ENCODE assay signal across 8 mouse cellular contexts in the genomic region with DNA sequence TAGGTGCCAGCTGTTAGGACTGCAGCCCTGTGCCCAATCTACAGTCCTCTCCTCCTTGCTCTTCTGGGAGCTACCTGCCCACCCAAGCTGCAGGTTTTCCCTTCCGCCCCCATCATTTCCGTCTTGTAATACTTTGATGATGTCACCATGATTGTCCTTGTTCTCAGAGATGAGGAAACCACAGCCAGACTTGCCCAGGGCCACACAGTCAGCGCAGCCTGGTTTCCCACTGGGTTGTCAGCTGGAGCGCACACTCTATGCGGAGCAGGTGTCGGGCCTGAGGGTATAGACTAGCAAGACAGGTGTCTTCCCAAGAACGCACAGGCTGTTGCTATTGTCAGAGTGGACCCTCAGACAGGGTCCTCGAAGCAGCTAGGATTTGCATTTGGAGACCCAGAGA. TPM values are rescaled to one million over a fixed set of nuclear protein-coding genes. Genes with fewer than 3 reads are reported as not detected.
A peak's percentile ranks its signal among the peaks of the same experiment; 100 is the strongest.
DNase-seq lines count a peak whose midpoint lies in the region; ATAC-seq and TF ChIP-seq lines count a peak whose summit lies in the region.
"Had no signal": no experiment of that assay in that cellular context is flagged by ENCODE, and none has a peak within 500 bp of the region (broad histone marks: within the 10 kb centered on the region; RNA-seq: fewer than 3 reads in every experiment).

No protein-coding gene starts in this region.

- no peaks in the 10 kb centered on the region for H3K36me3 ChIP-seq in kidney, embryonic 16.5 days (ENCODE audit: insufficient read depth, low read length)
- H3K36me3 ChIP-seq in G1E (replicated peaks), result peaks cover 74% of the 10 kb centered on the region
- H3K36me3 ChIP-seq: liver, embryonic 15.5 days had no signal

- TF ChIP-seq CTCF in G1E (IDR thresholded peaks at IDR 0.05; ENCODE audit: low read depth, low read length), result no peak

- peaks cover 61% of the 10 kb centered on the region for H3K4me1 ChIP-seq in kidney, embryonic 16.5 days (ENCODE audit: insufficient read depth, low read length)
- peaks cover 65% of the 10 kb centered on the region for H3K4me1 ChIP-seq in G1E (ENCODE audit: insufficient read depth, low read depth, low read length)

- no peak overlapping the region for H3K4me3 ChIP-seq in kidney, embryonic 16.5 days (ENCODE audit: low read length)
- H3K4me3 ChIP-seq in G1E (ENCODE audit: low read depth, low read length), result peak overlapping the region; percentile 8; the same call in 1 of the 2 replicates
- H3K4me3 ChIP-seq: liver, embryonic 15.5 days had no signal

- no peaks in the 10 kb centered on the region for H3K9me3 ChIP-seq in kidney, embryonic 16.5 days (ENCODE audit: low read length)
- H3K9me3 ChIP-seq in G1E (replicated peaks), result no peaks in the 10 kb centered on the region
- H3K9me3 ChIP-seq: liver, embryonic 15.5 days had no signal

- no peak for ATAC-seq in kidney, embryonic 16.5 days (ENCODE audit: low FRiP score, low TSS enrichment)
- no peak for ATAC-seq in G1E (ENCODE audit: extremely low read depth, insufficient number of reproducible peaks, low FRiP score, poor library complexity, severe bottlenecking)
- ATAC-seq in megakaryocyte, adult 5-6 weeks (ENCODE audit: poor library complexity, severe bottlenecking), result peak; percentile 31
- no peak for ATAC-seq in erythroid progenitor cell, adult 5-6 weeks (replicated peaks; ENCODE audit: low FRiP score, poor library complexity, severe bottlenecking)

- no peak overlapping the region for H3K4me2 ChIP-seq in kidney, embryonic 16.5 days (replicated peaks; ENCODE audit: low read depth, low read length)
- H3K4me2 ChIP-seq: liver, embryonic 15.5 days had no signal

- H3K9ac ChIP-seq in kidney, embryonic 16.5 days (replicated peaks; ENCODE audit: low read length), result no peak overlapping the region
- H3K9ac ChIP-seq: liver, embryonic 15.5 days had no signal

- no peak for DNase-seq in kidney, postnatal 10 days
- no peak for DNase-seq in G1E (ENCODE audit: low spot score)
- peak; percentile 77 for DNase-seq in adrenal gland, postnatal 14 days
- no peak for DNase-seq in gastrocnemius, adult 8-10 months (ENCODE audit: low spot score in 2 of 2)

- 91% methylated on average over 8 of the region's 8 CpGs for WGBS in kidney, embryonic 16.5 days

- H3K27ac ChIP-seq in kidney, embryonic 16.5 days (ENCODE audit: low read length), result peak overlapping the region; percentile 98
- H3K27ac ChIP-seq: liver, embryonic 15.5 days had no signal

- no peaks in the 10 kb centered on the region for H3K27me3 ChIP-seq in kidney, embryonic 16.5 days (ENCODE audit: insufficient read depth, low read length)
- no peaks in the 10 kb centered on the region for H3K27me3 ChIP-seq in G1E (ENCODE audit: insufficient read depth, low read length)
- H3K27me3 ChIP-seq: liver, embryonic 15.5 days had no signal

RNA-seq across cellular contexts. Expression of a gene that starts 28.9 kb away (rescaled TPM):
- polyA plus RNA-seq in kidney, embryonic 16.5 days (2015; fragmentation: Nextera tagmentation; extraction: Ambion mirVana), result 154 and 155 TPM in 2 replicates
- total RNA-seq in G1E (2014; fragmentation: Nextera tagmentation), result 36.2 TPM in 2 replicates
- total RNA-seq in G1E (2017), result 202 and 222 TPM in 2 replicates
- 331 and 365 TPM in 2 replicates for polyA plus RNA-seq in G1E (2012)
- total RNA-seq in adrenal gland, postnatal 14 days (2021), result 60.4 and 79.3 TPM in 2 replicates
- total RNA-seq in megakaryocyte, adult 5-6 weeks (2015), result 204 and 210 TPM in 2 replicates
- total RNA-seq in megakaryocyte, adult 5-6 weeks (2017), result 165 and 180 TPM in 2 replicates
- 59.8 and 67.1 TPM in 2 replicates for total RNA-seq in erythroid progenitor cell, adult 5-6 weeks (2015; ENCODE audit: low replicate concordance)
- total RNA-seq in erythroid progenitor cell, adult 5-6 weeks (2017; ENCODE audit: low replicate concordance), result 32.8 and 34.5 TPM in 2 replicates
- total RNA-seq in gastrocnemius, adult 8-10 months (2022), result 10 to 100 TPM; 38.8 to 53.8 (median 47.0) TPM

RNA-seq across cellular contexts. Expression of a gene that starts 31.2 kb away (rescaled TPM):
- 4.8 and 5.0 TPM in 2 replicates for polyA plus RNA-seq in kidney, embryonic 16.5 days (2015; fragmentation: Nextera tagmentation; extraction: Ambion mirVana)
- total RNA-seq in G1E (2014; fragmentation: Nextera tagmentation) (26.1 and 37.4 TPM in 2 replicates), G1E (2017) (28.1 and 32.5 TPM in 2 replicates)
- 56.7 and 64.7 TPM in 2 replicates for polyA plus RNA-seq in G1E (2012)
- total RNA-seq in adrenal gland, postnatal 14 days (2021), result 9.1 and 15.4 TPM in 2 replicates
- total RNA-seq in megakaryocyte, adult 5-6 weeks (2015), result 42.1 and 52.5 TPM in 2 replicates
- 29.1 and 35.9 TPM in 2 replicates for total RNA-seq in megakaryocyte, adult 5-6 weeks (2017)
- 9.4 and 16.3 TPM in 2 replicates for total RNA-seq in erythroid progenitor cell, adult 5-6 weeks (2015; ENCODE audit: low replicate concordance)
- 1.4 and 10.1 TPM in 2 replicates for total RNA-seq in erythroid progenitor cell, adult 5-6 weeks (2017; ENCODE audit: low replicate concordance)
- 1 to 10 TPM; 2.1 to 4.2 (median 3.1) TPM for total RNA-seq in gastrocnemius, adult 8-10 months (2022)

RNA-seq across cellular contexts. Expression of a gene that starts 56.5 kb away (rescaled TPM):
- 1.5 and 3.6 TPM in 2 replicates for polyA plus RNA-seq in kidney, embryonic 16.5 days (2015; fragmentation: Nextera tagmentation; extraction: Ambion mirVana)
- not detected in 2 replicates for total RNA-seq in G1E (2014; fragmentation: Nextera tagmentation)
- total RNA-seq in G1E (2017), result 0.12 TPM in 1 of 2 replicates, not detected in the other
- polyA plus RNA-seq in G1E (2012), result not detected in 2 replicates
- total RNA-seq in adrenal gland, postnatal 14 days (2021), result 0.37 TPM in 1 of 2 replicates, not detected in the other
- not detected in 2 replicates for total RNA-seq in megakaryocyte, adult 5-6 weeks (2015)
- total RNA-seq in megakaryocyte, adult 5-6 weeks (2017), result not detected in 2 replicates
- not detected in 2 replicates for total RNA-seq in erythroid progenitor cell, adult 5-6 weeks (2015; ENCODE audit: low replicate concordance)
- not detected in 2 replicates for total RNA-seq in erythroid progenitor cell, adult 5-6 weeks (2017; ENCODE audit: low replicate concordance)
- total RNA-seq in gastrocnemius, adult 8-10 months (2022), result 100 to 1,000 TPM; 644 to 855 (median 660) TPM

Comparison
In these comparisons a context has a peak if more than half of its experiments do, and no peak if none do; other contexts are left out.
1. RNA of a gene that starts 56.5 kb away (total RNA-seq): 644 to 855 TPM in gastrocnemius, adult 8-10 months; 0.37 TPM in adrenal gland, postnatal 14 days, 0.12 TPM in G1E, not detected in megakaryocyte, adult 5-6 weeks and not detected in erythroid progenitor cell, adult 5-6 weeks; every median in the first group is over 100 times any median in the second.